In genomic region chr15:78942663-78943062, GRCm38 (mm10) we compare ENCODE assay signal across 8 mouse cellular contexts. TPM values are rescaled to one million over a fixed set of nuclear protein-coding genes. Genes with fewer than 3 reads are reported as not detected.
A peak's percentile ranks its signal among the peaks of the same experiment; 100 is the strongest.
DNase-seq lines count a peak whose midpoint lies in the region; ATAC-seq lines count a peak whose summit lies in the region.

No protein-coding gene starts in this region.

- ATAC-seq in hindbrain, embryonic 12.5 days (ENCODE audit: low FRiP score) = peak; percentile 70

- H3K4me2 ChIP-seq in hindbrain, embryonic 12.5 days (replicated peaks) = peak overlapping the region; percentile 54

- peak; percentile 90 for DNase-seq in Muller cell, postnatal 12 days (ENCODE audit: inconsistent ontology term)
- peak; percentile 93 for DNase-seq in cerebellum, postnatal 14 days
- peak; percentile 67 to 75 for DNase-seq in frontal cortex, postnatal 14 days (ENCODE audit: low spot score in 2 of 2)
- DNase-seq in layer of hippocampus, postnatal 14 days (ENCODE audit: low spot score in 2 of 2) = peak; percentile 84
- DNase-seq in lung, postnatal 10 days = peak; percentile 92
- DNase-seq in retina, adult 2 months (ENCODE audit: low read depth, low spot score) = peak; percentile 48
- peak; percentile 60 for DNase-seq in urinary bladder, adult 2 months (ENCODE audit: low spot score)

- no peaks in the 10 kb centered on the region for H3K27me3 ChIP-seq in hindbrain, embryonic 12.5 days

- H3K4me1 ChIP-seq in hindbrain, embryonic 12.5 days = peaks cover 14% of the 10 kb centered on the region

- H3K36me3 ChIP-seq in hindbrain, embryonic 12.5 days = peaks cover 38% of the 10 kb centered on the region

- peak overlapping the region; percentile 28 for H3K4me3 ChIP-seq in hindbrain, embryonic 12.5 days

- H3K9me3 ChIP-seq in hindbrain, embryonic 12.5 days (replicated peaks) = no peaks in the 10 kb centered on the region

- H3K27ac ChIP-seq in hindbrain, embryonic 12.5 days = peak overlapping the region; percentile 60; the same call in 1 of the 2 replicates

- WGBS in hindbrain, embryonic 12.5 days = 3% methylated on average over 9 of the region's 9 CpGs

- peak overlapping the region; percentile 68 for H3K9ac ChIP-seq in hindbrain, embryonic 12.5 days

RNA-seq across cellular contexts. Expression of gene Triobp, which starts 4.9 kb away (rescaled TPM):
- 44.7 and 52.4 TPM in 2 replicates for polyA plus RNA-seq in hindbrain, embryonic 12.5 days (2016; fragmentation: Nextera tagmentation; extraction: Ambion mirVana)
- total RNA-seq in layer of hippocampus, postnatal 14 days (2021) = 10 to 100 TPM; 19.3 to 21.1 TPM
- polyA plus RNA-seq in urinary bladder, adult 2 months (2012; rRNA removed) = 47.1 and 57.9 TPM in 2 replicates

RNA-seq across cellular contexts. Expression of gene Nol12, which starts 7.9 kb away (rescaled TPM):
- 53.8 and 60.0 TPM in 2 replicates for polyA plus RNA-seq in hindbrain, embryonic 12.5 days (2016; fragmentation: Nextera tagmentation; extraction: Ambion mirVana)
- 10 to 100 TPM; 35.9 to 36.1 TPM for total RNA-seq in layer of hippocampus, postnatal 14 days (2021)
- 26.5 and 30.7 TPM in 2 replicates for polyA plus RNA-seq in urinary bladder, adult 2 months (2012; rRNA removed)

RNA-seq across cellular contexts. Expression of gene Lgals1, which starts 16.1 kb away (rescaled TPM):
- 569 and 595 TPM in 2 replicates for polyA plus RNA-seq in hindbrain, embryonic 12.5 days (2016; fragmentation: Nextera tagmentation; extraction: Ambion mirVana)
- total RNA-seq in layer of hippocampus, postnatal 14 days (2021) = 10 to 100 TPM; 15.3 to 27.0 TPM
- 979 and 1,151 TPM in 2 replicates for polyA plus RNA-seq in urinary bladder, adult 2 months (2012; rRNA removed)

RNA-seq across cellular contexts. Expression of gene Pdxp, which starts 28.9 kb away (rescaled TPM):
- 48.1 and 49.0 TPM in 2 replicates for polyA plus RNA-seq in hindbrain, embryonic 12.5 days (2016; fragmentation: Nextera tagmentation; extraction: Ambion mirVana)
- total RNA-seq in layer of hippocampus, postnatal 14 days (2021) = 100 to 1,000 TPM; 141 to 146 TPM
- polyA plus RNA-seq in urinary bladder, adult 2 months (2012; rRNA removed) = 2.4 and 3.8 TPM in 2 replicates

RNA-seq across cellular contexts. Expression of gene Sh3bp1, which starts 43.1 kb away (rescaled TPM):
- 15.5 and 17.4 TPM in 2 replicates for polyA plus RNA-seq in hindbrain, embryonic 12.5 days (2016; fragmentation: Nextera tagmentation; extraction: Ambion mirVana)
- 10 to 100 TPM; 16.1 to 16.8 TPM for total RNA-seq in layer of hippocampus, postnatal 14 days (2021)
- polyA plus RNA-seq in urinary bladder, adult 2 months (2012; rRNA removed) = 34.6 and 35.1 TPM in 2 replicates

Comparison
In these comparisons a context has a peak if more than half of its experiments do, and no peak if none do; other contexts are left out.
1. Peak in every context shown above with its lines: DNase-seq, ATAC-seq, H3K4me3 ChIP-seq and H3K27ac ChIP-seq.